8 mouse cellular contexts compared by ENCODE assay signal in the genomic region with DNA sequence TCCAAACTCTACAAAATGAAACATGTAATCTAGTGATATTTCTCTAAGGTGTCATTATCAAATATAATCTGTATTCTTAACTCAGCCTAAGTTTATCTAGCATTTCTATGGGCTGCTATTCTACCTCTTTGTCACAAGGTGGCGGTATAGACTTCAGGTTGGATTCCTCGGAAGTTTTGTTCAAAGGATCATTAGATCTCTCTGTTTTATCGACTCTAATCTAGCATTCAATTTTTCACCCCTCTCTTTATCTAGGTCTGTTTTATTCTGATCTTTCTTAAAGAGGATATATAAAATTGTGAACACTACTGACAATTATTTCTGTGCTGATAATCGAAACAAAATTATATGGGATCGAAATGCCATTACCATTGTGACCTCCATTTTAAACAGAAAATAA. TPM values are rescaled to one million over a fixed set of nuclear protein-coding genes. Genes with fewer than 3 reads are reported as not detected.
DNase-seq lines count a peak whose midpoint lies in the region; ATAC-seq and TF ChIP-seq lines count a peak whose summit lies in the region.

No protein-coding gene starts in this region.

- H3K4me1 ChIP-seq in cerebellum, adult 2 months (ENCODE audit: control insufficient read depth, insufficient read depth, low read length), result no peaks in the 10 kb centered on the region
- H3K4me1 ChIP-seq in midbrain, postnatal 0 days (ENCODE audit: insufficient read depth, low read length), result no peaks in the 10 kb centered on the region

- no peak for TF ChIP-seq POLR2A in cerebellum, adult 2 months (IDR thresholded peaks at IDR 0.05; ENCODE audit: borderline replicate concordance, insufficient read depth, low read length)

- no peaks in the 10 kb centered on the region for H3K36me3 ChIP-seq in midbrain, postnatal 0 days (ENCODE audit: insufficient read depth, low read length)

- H3K27ac ChIP-seq in cerebellum, adult 2 months (ENCODE audit: insufficient read depth, low read length), result no peak overlapping the region
- H3K27ac ChIP-seq in layer of hippocampus, adult 2 months, result peak overlapping the region; percentile 75
- H3K27ac ChIP-seq in midbrain, postnatal 0 days (ENCODE audit: low read depth, low read length), result no peak overlapping the region

- no peaks in the 10 kb centered on the region for H3K27me3 ChIP-seq in cerebellum, adult 2 months (ENCODE audit: control insufficient read depth, insufficient read depth, low read length)
- no peaks in the 10 kb centered on the region for H3K27me3 ChIP-seq in midbrain, postnatal 0 days (ENCODE audit: insufficient read depth, low read length)

- H3K4me2 ChIP-seq in midbrain, postnatal 0 days (ENCODE audit: low read depth, low read length, poor library complexity, severe bottlenecking), result 0 out of 2 replicates have a peak overlapping the region, but pooled peaks have one; percentile 78

- TF ChIP-seq CTCF in cerebellum, adult 2 months (IDR thresholded peaks at IDR 0.05; ENCODE audit: borderline replicate concordance, insufficient read depth, low read depth, low read length), result peak; percentile 22; the same call in 1 of the 2 replicates
- peak; percentile 91 for TF ChIP-seq CTCF in layer of hippocampus, adult 2 months (conservative IDR thresholded peaks at IDR 0.05)
- TF ChIP-seq CTCF in midbrain, postnatal 0 days (IDR thresholded peaks at IDR 0.05), result peak; percentile 77

- H3K9me3 ChIP-seq in midbrain, postnatal 0 days (ENCODE audit: low read length), result no peaks in the 10 kb centered on the region

- H3K9ac ChIP-seq in midbrain, postnatal 0 days (replicated peaks; ENCODE audit: low read length, poor library complexity, severe bottlenecking), result no peak overlapping the region

- no peak overlapping the region for H3K4me3 ChIP-seq in cerebellum, adult 2 months (replicated peaks; ENCODE audit: insufficient read depth, low read depth, low read length)
- peak overlapping the region; percentile 49 for H3K4me3 ChIP-seq in layer of hippocampus, adult 2 months
- H3K4me3 ChIP-seq in midbrain, postnatal 0 days (ENCODE audit: low read depth, low read length), result no peak overlapping the region

- ATAC-seq in midbrain, postnatal 0 days (ENCODE audit: low FRiP score), result no peak

- WGBS in cerebellum, adult 2 months, result 24% methylated on average over 5 of the region's 5 CpGs
- 23% methylated on average over 5 of the region's 5 CpGs for WGBS in midbrain, postnatal 0 days

- DNase-seq in cerebellum, adult 2 months, result no peak
- DNase-seq in cerebellum, postnatal 14 days, result no peak
- no peak for DNase-seq in layer of hippocampus, adult 2 months (ENCODE audit: low spot score in 2 of 2)
- DNase-seq in layer of hippocampus, postnatal 36 days, result no peak
- peak; percentile 12 for DNase-seq in brain, adult 2 months (ENCODE audit: low read depth, low spot score)
- DNase-seq in midbrain, postnatal 0 days (ENCODE audit: low spot score), result peak; percentile 32
- DNase-seq in spleen, adult 18-20 months, result no peak
- DNase-seq in ovary, postnatal 36 days (ENCODE audit: low spot score), result no peak

RNA-seq across cellular contexts. Expression of a gene that starts 5.5 kb away (rescaled TPM):
- 123 and 124 TPM in 2 replicates for polyA plus RNA-seq in cerebellum, adult 2 months (2012; rRNA removed)
- 10 to 100 TPM; 81.9 to 86.7 TPM for total RNA-seq in layer of hippocampus, adult 2 months (2021)
- total RNA-seq in layer of hippocampus, postnatal 36 days (2021), result 10 to 100 TPM; 88.9 to 94.0 TPM
- 68.6 and 86.2 TPM in 2 replicates for total RNA-seq in midbrain, postnatal 0 days (2014; rRNA removed)
- polyA plus RNA-seq in midbrain, postnatal 0 days (2015; fragmentation: Nextera tagmentation; extraction: Ambion mirVana), result 101 and 106 TPM in 2 replicates

RNA-seq across cellular contexts. Expression of a gene that starts 6.5 kb away (rescaled TPM):
- 69.0 and 69.5 TPM in 2 replicates for polyA plus RNA-seq in cerebellum, adult 2 months (2012; rRNA removed)
- 10 to 100 TPM; 69.1 to 70.1 TPM for total RNA-seq in layer of hippocampus, adult 2 months (2021)
- 10 to 100 TPM; 72.5 to 73.2 TPM for total RNA-seq in layer of hippocampus, postnatal 36 days (2021)
- total RNA-seq in midbrain, postnatal 0 days (2014; rRNA removed), result 41.3 and 46.8 TPM in 2 replicates
- 63.9 and 64.9 TPM in 2 replicates for polyA plus RNA-seq in midbrain, postnatal 0 days (2015; fragmentation: Nextera tagmentation; extraction: Ambion mirVana)

RNA-seq across cellular contexts. Expression of a gene that starts 18.8 kb away (rescaled TPM):
- polyA plus RNA-seq in cerebellum, adult 2 months (2012; rRNA removed), result 0.38 and 0.46 TPM in 2 replicates
- under 1 TPM; 0.81 to 0.84 TPM for total RNA-seq in layer of hippocampus, adult 2 months (2021)
- total RNA-seq in layer of hippocampus, postnatal 36 days (2021), result under 1 TPM; 0.55 to 0.63 TPM
- 0.14 and 0.33 TPM in 2 replicates for total RNA-seq in midbrain, postnatal 0 days (2014; rRNA removed)
- polyA plus RNA-seq in midbrain, postnatal 0 days (2015; fragmentation: Nextera tagmentation; extraction: Ambion mirVana), result 0.35 and 0.56 TPM in 2 replicates

RNA-seq across cellular contexts. Expression of a gene that starts 21.5 kb away (rescaled TPM):
- 139 and 154 TPM in 2 replicates for polyA plus RNA-seq in cerebellum, adult 2 months (2012; rRNA removed)
- total RNA-seq in layer of hippocampus, adult 2 months (2021), result 100 to 1,000 TPM; 132 to 133 TPM
- total RNA-seq in layer of hippocampus, postnatal 36 days (2021), result 100 to 1,000 TPM; 113 to 134 TPM
- total RNA-seq in midbrain, postnatal 0 days (2014; rRNA removed), result 80.5 and 84.0 TPM in 2 replicates
- 52.1 and 65.4 TPM in 2 replicates for polyA plus RNA-seq in midbrain, postnatal 0 days (2015; fragmentation: Nextera tagmentation; extraction: Ambion mirVana)

RNA-seq across cellular contexts. Expression of a gene that starts 53.1 kb away (rescaled TPM):
- polyA plus RNA-seq in cerebellum, adult 2 months (2012; rRNA removed), result 22.2 and 24.0 TPM in 2 replicates
- 10 to 100 TPM; 13.5 to 14.7 TPM for total RNA-seq in layer of hippocampus, adult 2 months (2021)
- 10 to 100 TPM; 13.4 to 17.5 TPM for total RNA-seq in layer of hippocampus, postnatal 36 days (2021)
- total RNA-seq in midbrain, postnatal 0 days (2014; rRNA removed), result 20.3 and 21.0 TPM in 2 replicates
- polyA plus RNA-seq in midbrain, postnatal 0 days (2015; fragmentation: Nextera tagmentation; extraction: Ambion mirVana), result 18.5 and 18.7 TPM in 2 replicates

Comparison
In these comparisons a context has a peak if more than half of its experiments do, and no peak if none do; other contexts are left out.
1. DNase-seq: peak in brain, adult 2 months (single experiment) and midbrain, postnatal 0 days (single experiment); none in cerebellum, adult 2 months (0 of 2), cerebellum, postnatal 14 days (0 of 2), layer of hippocampus, adult 2 months (0 of 2), layer of hippocampus, postnatal 36 days (0 of 2), spleen, adult 18-20 months (0 of 2) and ovary, postnatal 36 days (single experiment).
2. CTCF ChIP-seq: peak in every context shown above with its lines; median percentile 91 in layer of hippocampus, adult 2 months; 77 in midbrain, postnatal 0 days; 22 in cerebellum, adult 2 months.